Mouse (Mus musculus): Measurements from ENCODE around the gene Spink8. TPM values are rescaled to one million over a fixed set of nuclear protein-coding genes. Genes with fewer than 3 reads are reported as not detected.

The Spink8 gene
- polyA plus RNA-seq, 1 experiment from 2014 or later: 17.3 TPM

DNA sequence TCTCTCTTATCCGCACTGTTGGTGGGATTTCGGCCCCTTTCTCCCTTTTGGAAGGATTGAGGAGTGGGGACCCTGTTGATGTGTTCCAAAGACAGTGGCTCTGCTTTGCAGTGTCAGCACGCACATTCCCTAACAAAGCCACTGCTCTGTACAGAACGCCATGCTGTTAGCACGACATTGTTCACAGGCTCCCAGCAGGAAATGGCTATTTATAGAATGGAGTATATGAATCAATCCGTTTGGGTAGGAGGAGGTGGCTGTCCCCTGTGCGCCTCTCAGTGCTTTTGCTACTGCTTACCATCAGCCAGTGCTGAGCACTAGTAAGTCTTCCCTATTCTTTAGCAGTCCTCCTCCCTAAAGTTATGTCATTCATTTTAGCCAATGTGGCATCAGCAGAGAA is 1.3 kb downstream of the Spink8 start:
- 49% methylated on average over 7 of the region's 7 CpGs for WGBS
- no peaks in the 10 kb centered on the region for H3K9me3 ChIP-seq (ENCODE audit: low read length)
- H3K4me2 ChIP-seq (replicated peaks; ENCODE audit: low read depth, low read length): no peak overlapping the region
- H3K36me3 ChIP-seq (ENCODE audit: insufficient read depth, low read length): no peaks in the 10 kb centered on the region
- H3K4me3 ChIP-seq (ENCODE audit: low read length): no peak overlapping the region
- H3K9ac ChIP-seq (replicated peaks; ENCODE audit: low read length): no peak overlapping the region
- no peaks in the 10 kb centered on the region for H3K27me3 ChIP-seq (ENCODE audit: insufficient read depth, low read length)
- H3K27ac ChIP-seq (ENCODE audit: low read length): peak overlapping the region; percentile 53; the same call in 1 of the 2 replicates
- H3K4me1 ChIP-seq (ENCODE audit: insufficient read depth, low read length): peaks cover 10% of the 10 kb centered on the region; the same call in 1 of the 2 replicates
- peak; percentile 82; the same call in 1 of the 2 replicates for ATAC-seq (ENCODE audit: low FRiP score, low TSS enrichment)

DNA sequence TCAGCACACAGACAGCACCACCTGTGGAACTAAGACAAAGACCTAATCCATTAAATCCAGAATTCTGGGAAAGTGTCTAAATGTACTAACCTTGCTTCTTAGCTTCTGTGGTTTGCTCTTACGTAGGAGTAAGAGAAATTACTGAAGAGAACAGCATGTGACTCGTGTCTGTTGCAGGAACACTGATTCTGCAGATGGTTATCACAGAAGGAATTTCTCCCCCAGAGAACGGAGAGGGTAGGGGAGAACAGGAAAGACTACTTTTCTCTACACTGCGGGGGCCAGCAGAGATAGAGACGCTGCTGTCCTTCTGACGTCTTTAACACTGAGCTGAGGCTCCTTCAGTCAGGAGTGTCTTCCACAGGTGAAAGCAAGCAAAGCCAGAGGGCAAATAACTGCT is 4.3 kb downstream of the Spink8 start:
- Histone ChIP-seq H3K4me1 (ENCODE audit: insufficient read depth, low read length) (0 out of 2 replicates have a peak, but pooled peaks cover 9% of the 10 kb centered on the region), H3K36me3 (ENCODE audit: insufficient read depth, low read length) (no peaks in the 10 kb centered on the region), H3K4me2 (replicated peaks; ENCODE audit: low read depth, low read length) (no peak overlapping the region), H3K9ac (replicated peaks; ENCODE audit: low read length) (no peak overlapping the region), H3K27ac (ENCODE audit: low read length) (peak overlapping the region; percentile 29; the same call in 1 of the 2 replicates), H3K27me3 (ENCODE audit: insufficient read depth, low read length) (no peaks in the 10 kb centered on the region), H3K9me3 (ENCODE audit: low read length) (no peaks in the 10 kb centered on the region), H3K4me3 (ENCODE audit: low read length) (no peak overlapping the region)
- 52% methylated on average over 6 of the region's 6 CpGs for WGBS
- ATAC-seq (ENCODE audit: low FRiP score, low TSS enrichment): no peak

DNA sequence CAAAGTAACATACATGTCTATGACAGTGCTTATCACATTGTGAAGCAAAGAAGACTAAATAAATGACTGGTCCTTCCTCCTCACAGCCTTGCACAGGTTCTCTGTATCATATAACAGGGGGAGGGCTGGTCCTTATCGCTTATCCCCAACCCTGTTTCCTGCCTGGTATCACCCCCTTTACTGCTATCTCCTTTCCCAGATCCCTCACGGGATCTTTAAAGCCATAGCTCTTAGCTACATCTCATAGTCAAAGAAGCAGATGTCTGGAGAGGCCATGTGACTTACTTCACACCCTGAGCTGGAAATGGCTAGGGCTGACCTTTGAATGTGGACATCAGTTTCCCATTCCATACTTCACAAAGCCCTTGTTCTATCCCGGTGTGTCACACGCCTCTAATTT is 13.7 kb downstream of the Spink8 start:
- Histone ChIP-seq H3K9me3 (ENCODE audit: low read length) (no peaks in the 10 kb centered on the region), H3K9ac (replicated peaks; ENCODE audit: low read length) (no peak overlapping the region), H3K27ac (ENCODE audit: low read length) (no peak overlapping the region), H3K4me3 (ENCODE audit: low read length) (no peak overlapping the region), H3K36me3 (ENCODE audit: insufficient read depth, low read length) (peaks cover 5% of the 10 kb centered on the region), H3K4me1 (ENCODE audit: insufficient read depth, low read length) (no peaks in the 10 kb centered on the region), H3K27me3 (ENCODE audit: insufficient read depth, low read length) (no peaks in the 10 kb centered on the region), H3K4me2 (replicated peaks; ENCODE audit: low read depth, low read length) (no peak overlapping the region)
- WGBS: 57% methylated on average over 4 of the region's 4 CpGs
- no peak for ATAC-seq (ENCODE audit: low FRiP score, low TSS enrichment)

DNA sequence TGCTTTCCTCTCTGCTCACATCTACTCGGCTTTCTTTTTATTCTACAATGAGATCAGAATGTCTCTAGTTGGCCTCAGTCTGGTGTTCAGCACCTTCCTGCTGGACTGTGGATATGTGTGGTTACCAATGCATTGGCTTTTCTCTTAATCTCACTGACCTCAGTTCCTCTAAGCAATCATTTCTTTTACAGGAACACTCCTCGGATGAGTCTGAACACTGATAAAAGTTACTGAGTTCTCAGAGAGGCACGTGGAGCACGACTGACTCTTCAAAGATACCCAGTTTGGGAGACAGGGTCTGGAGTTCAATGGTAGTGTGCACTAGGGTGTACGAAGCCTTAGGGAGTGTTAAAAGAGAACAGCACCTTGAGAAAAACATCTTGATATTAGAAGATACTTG is 14.1 kb downstream of the Spink8 start:
- no peak for ATAC-seq (ENCODE audit: low FRiP score, low TSS enrichment)
- 76% methylated on average over 5 of the region's 5 CpGs for WGBS
- no peaks in the 10 kb centered on the region for H3K9me3 ChIP-seq (ENCODE audit: low read length)
- no peak overlapping the region for H3K9ac ChIP-seq (replicated peaks; ENCODE audit: low read length)
- no peak overlapping the region for H3K4me2 ChIP-seq (replicated peaks; ENCODE audit: low read depth, low read length)
- peaks cover 5% of the 10 kb centered on the region for H3K36me3 ChIP-seq (ENCODE audit: insufficient read depth, low read length)
- H3K4me1 ChIP-seq (ENCODE audit: insufficient read depth, low read length): no peaks in the 10 kb centered on the region
- no peak overlapping the region for H3K4me3 ChIP-seq (ENCODE audit: low read length)
- no peaks in the 10 kb centered on the region for H3K27me3 ChIP-seq (ENCODE audit: insufficient read depth, low read length)
- H3K27ac ChIP-seq (ENCODE audit: low read length): no peak overlapping the region

DNA sequence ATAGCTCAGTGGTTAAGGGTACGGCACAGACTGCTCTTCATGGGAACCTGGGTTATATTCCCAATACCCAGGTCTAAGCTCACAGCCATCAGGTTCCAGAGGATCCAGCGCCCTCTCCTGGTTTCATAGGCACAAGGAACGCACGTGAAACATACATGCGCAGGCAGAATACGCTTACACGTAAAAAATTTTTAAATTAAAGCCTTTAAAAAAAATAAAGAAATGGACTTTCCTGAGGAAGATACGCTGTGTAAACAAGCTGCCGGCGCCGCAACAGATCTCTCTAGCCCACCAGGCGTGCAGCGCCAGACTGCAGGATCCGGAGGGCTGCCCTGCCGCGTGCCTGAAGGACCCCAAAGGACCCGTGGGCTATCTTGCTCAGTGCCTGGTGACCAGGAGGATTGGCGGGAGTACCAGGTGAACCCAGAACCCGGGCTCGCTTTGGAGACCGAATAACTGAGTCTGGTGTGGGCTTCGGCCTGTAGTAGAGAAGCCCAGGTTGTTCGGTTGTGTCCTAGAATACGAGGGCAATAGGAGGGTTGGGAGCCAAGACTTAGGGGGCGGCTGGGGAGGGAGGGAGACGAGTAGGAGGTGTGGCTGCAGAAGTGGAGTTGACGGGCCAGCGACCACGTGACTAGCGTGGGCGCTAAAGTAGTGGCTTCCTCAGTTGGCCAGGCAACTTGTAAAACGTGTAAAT is 20.5 kb downstream of the Spink8 start, which contains the start of gene Nme6:
Gene Nme6, plus strand, starts transcription at position 359 of the 697 bp plus-strand sequence.
- Histone ChIP-seq H3K27me3 (ENCODE audit: insufficient read depth, low read length) (no peaks in the 10 kb centered on the region), H3K4me3 (ENCODE audit: low read length) (peak within 1 kb of the TSS; percentile 61), H3K27ac (ENCODE audit: low read length) (peak within 1 kb of the TSS; percentile 76), H3K4me2 (replicated peaks; ENCODE audit: low read depth, low read length) (peak within 1 kb of the TSS; percentile 82), H3K9me3 (ENCODE audit: low read length) (no peaks in the 10 kb centered on the region), H3K4me1 (ENCODE audit: insufficient read depth, low read length) (peaks cover 8% of the 10 kb centered on the region), H3K36me3 (ENCODE audit: insufficient read depth, low read length) (peaks cover 13% of the 10 kb centered on the region), H3K9ac (replicated peaks; ENCODE audit: low read length) (peak within 1 kb of the TSS; percentile 76)
- under 1% methylated on average over 32 of the region's 32 CpGs for WGBS
- ATAC-seq (ENCODE audit: low FRiP score, low TSS enrichment): peak; percentile 98

DNA sequence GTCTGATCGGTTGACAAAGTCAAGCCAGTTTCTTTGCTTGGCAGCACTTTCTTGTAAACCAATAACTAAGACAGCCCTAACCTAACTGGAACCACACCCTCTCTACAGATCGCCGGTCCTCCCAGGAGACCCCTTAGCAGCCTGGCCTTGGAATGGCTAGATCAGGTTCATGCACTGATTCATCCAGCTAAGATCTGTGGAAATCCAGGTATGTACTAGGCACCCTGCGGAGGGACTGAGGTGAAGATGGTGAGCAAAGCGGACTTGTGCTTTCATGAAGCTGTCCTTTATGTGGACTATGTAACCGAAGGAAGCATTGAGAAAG is 21.0 kb downstream of the Spink8 start:
- peak overlapping the region; percentile 76 for H3K9ac ChIP-seq (replicated peaks; ENCODE audit: low read length)
- no peaks in the 10 kb centered on the region for H3K27me3 ChIP-seq (ENCODE audit: insufficient read depth, low read length)
- H3K4me1 ChIP-seq (ENCODE audit: insufficient read depth, low read length): peaks cover 8% of the 10 kb centered on the region
- no peaks in the 10 kb centered on the region for H3K9me3 ChIP-seq (ENCODE audit: low read length)
- H3K27ac ChIP-seq (ENCODE audit: low read length): peak overlapping the region; percentile 76; the same call in 1 of the 2 replicates
- H3K4me2 ChIP-seq (replicated peaks; ENCODE audit: low read depth, low read length): peak overlapping the region; percentile 82
- H3K4me3 ChIP-seq (ENCODE audit: low read length): peak overlapping the region; percentile 61
- peaks cover 13% of the 10 kb centered on the region for H3K36me3 ChIP-seq (ENCODE audit: insufficient read depth, low read length)
- 11% methylated on average over 6 of the region's 6 CpGs for WGBS
- peak; percentile 78 for ATAC-seq (ENCODE audit: low FRiP score, low TSS enrichment)

DNA sequence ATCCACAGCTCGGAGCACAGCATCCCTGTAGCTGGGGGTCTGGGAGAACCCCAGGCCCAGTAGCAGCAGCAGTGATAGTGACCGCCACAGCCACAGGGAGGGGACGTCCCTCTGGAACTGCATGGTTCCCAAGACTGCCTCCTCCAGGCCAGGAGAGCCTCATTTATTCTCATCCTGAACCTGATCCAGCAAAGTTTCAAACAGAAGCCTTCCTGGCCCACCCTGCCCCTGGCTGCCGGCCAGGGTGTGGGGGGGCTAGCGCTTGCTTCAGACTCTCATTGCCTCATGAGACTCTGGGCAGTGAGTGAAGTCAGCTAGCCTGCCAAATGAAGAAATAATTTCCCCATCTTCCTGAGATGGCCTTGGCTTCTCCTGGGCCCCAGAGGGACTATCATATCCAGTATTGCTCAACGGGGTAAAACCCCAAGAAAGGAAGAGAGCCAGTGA is 37.3 kb downstream of the Spink8 start, which contains the start of gene Camp:
Gene Camp, minus strand, starts transcription at position 306 of the 447 bp plus-strand sequence.
- peak; percentile 61 for ATAC-seq (ENCODE audit: low FRiP score, low TSS enrichment)
- Histone ChIP-seq H3K9ac (replicated peaks; ENCODE audit: low read length) (no peak within 1 kb of the TSS), H3K9me3 (ENCODE audit: low read length) (no peaks in the 10 kb centered on the region), H3K36me3 (ENCODE audit: insufficient read depth, low read length) (no peaks in the 10 kb centered on the region), H3K4me3 (ENCODE audit: low read length) (no peak within 1 kb of the TSS), H3K27me3 (ENCODE audit: insufficient read depth, low read length) (no peaks in the 10 kb centered on the region), H3K4me2 (replicated peaks; ENCODE audit: low read depth, low read length) (no peak within 1 kb of the TSS), H3K27ac (ENCODE audit: low read length) (no peak within 1 kb of the TSS), H3K4me1 (ENCODE audit: insufficient read depth, low read length) (no peaks in the 10 kb centered on the region)
- 50% methylated on average over 6 of the region's 6 CpGs for WGBS

DNA sequence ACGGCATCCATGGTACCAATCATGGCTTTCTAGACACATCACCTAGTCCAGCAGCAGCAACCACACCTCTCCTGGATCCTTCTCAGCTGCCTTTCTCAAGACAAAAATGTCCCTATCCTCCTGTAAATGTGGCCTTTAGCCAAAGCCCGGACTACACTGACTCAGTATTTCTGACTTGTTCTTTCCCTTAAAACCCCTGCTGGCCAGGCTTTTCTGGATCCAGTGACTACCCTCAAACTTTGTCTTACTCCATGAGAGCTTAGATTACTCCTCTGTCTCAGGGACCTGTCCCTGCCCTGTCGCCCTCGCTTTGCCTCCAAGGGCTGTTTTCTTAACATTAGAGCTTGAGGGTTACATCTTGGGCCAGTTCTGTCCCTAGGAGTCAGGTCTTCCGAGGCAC is 38.0 kb downstream of the Spink8 start:
- Histone ChIP-seq H3K9ac (replicated peaks; ENCODE audit: low read length) (no peak overlapping the region), H3K9me3 (ENCODE audit: low read length) (no peaks in the 10 kb centered on the region), H3K4me2 (replicated peaks; ENCODE audit: low read depth, low read length) (no peak overlapping the region), H3K27me3 (ENCODE audit: insufficient read depth, low read length) (no peaks in the 10 kb centered on the region), H3K36me3 (ENCODE audit: insufficient read depth, low read length) (no peaks in the 10 kb centered on the region), H3K4me1 (ENCODE audit: insufficient read depth, low read length) (no peaks in the 10 kb centered on the region), H3K27ac (ENCODE audit: low read length) (no peak overlapping the region), H3K4me3 (ENCODE audit: low read length) (no peak overlapping the region)
- WGBS: 90% methylated on average over 5 of the region's 5 CpGs
- ATAC-seq (ENCODE audit: low FRiP score, low TSS enrichment): no peak

DNA sequence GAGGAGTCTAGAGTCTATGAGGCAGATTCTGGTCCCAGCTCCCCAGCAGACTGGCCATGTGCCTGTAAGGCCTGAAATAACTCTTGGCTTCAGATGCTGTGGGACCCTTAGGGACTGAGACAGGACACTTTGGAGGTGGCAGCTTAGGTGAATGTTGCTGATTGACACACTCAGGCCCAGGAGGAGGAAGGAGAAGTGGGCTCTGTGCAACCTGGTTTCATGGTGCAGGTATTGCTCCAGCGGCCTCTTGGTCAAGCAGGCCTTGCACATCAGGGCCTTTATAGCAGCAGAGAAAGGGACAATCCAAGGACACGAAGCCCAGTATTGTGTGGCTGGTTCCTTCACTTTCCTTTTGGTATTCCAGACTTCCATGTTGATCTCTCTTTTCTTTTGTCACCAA is 42.3 kb downstream of the Spink8 start:
- no peak for ATAC-seq (ENCODE audit: low FRiP score, low TSS enrichment)
- whole genome bisulfite sequencing: 90% methylated on average over 2 of the region's 2 CpGs
- no peaks in the 10 kb centered on the region for H3K36me3 ChIP-seq (ENCODE audit: insufficient read depth, low read length)
- H3K27ac ChIP-seq (ENCODE audit: low read length): no peak overlapping the region
- no peak overlapping the region for H3K4me3 ChIP-seq (ENCODE audit: low read length)
- H3K4me1 ChIP-seq (ENCODE audit: insufficient read depth, low read length): no peaks in the 10 kb centered on the region
- no peak overlapping the region for H3K9ac ChIP-seq (replicated peaks; ENCODE audit: low read length)
- no peak overlapping the region for H3K4me2 ChIP-seq (replicated peaks; ENCODE audit: low read depth, low read length)
- no peaks in the 10 kb centered on the region for H3K9me3 ChIP-seq (ENCODE audit: low read length)
- H3K27me3 ChIP-seq (ENCODE audit: insufficient read depth, low read length): no peaks in the 10 kb centered on the region

DNA sequence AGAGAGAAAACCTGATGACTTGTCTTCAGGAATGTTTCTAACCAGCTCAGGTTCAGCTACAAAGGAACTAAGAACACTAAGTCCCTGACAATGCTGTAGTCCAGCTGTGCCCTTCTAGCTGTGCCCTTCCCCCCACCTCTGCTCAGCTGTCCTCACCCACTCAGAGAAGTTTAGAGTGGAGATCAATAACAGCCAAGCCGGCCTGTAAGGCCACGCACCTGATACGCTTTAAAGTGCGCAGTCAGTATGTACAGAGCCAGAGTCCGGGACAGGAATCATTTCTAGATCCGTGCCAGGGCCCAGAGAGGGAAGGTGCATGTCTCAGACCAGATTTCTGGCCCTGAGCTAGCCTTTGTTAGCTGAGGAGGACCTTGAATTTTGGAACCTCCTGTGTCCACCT is 43.9 kb downstream of the Spink8 start:
- Histone ChIP-seq H3K4me3 (ENCODE audit: low read length) (no peak overlapping the region), H3K27ac (ENCODE audit: low read length) (no peak overlapping the region), H3K36me3 (ENCODE audit: insufficient read depth, low read length) (no peaks in the 10 kb centered on the region), H3K4me1 (ENCODE audit: insufficient read depth, low read length) (no peaks in the 10 kb centered on the region), H3K4me2 (replicated peaks; ENCODE audit: low read depth, low read length) (no peak overlapping the region), H3K27me3 (ENCODE audit: insufficient read depth, low read length) (no peaks in the 10 kb centered on the region), H3K9me3 (ENCODE audit: low read length) (no peaks in the 10 kb centered on the region), H3K9ac (replicated peaks; ENCODE audit: low read length) (no peak overlapping the region)
- ATAC-seq (ENCODE audit: low FRiP score, low TSS enrichment): no peak
- WGBS: 86% methylated on average over 6 of the region's 6 CpGs
